Mouse (Mus musculus) liver, embryonic 14.5 days (tissue): ENCODE measurements at regions not wholly inside any gene's neighbourhood (a gene's known extent, or its start where the extent isn't known, plus 50 kb on each side); places are given as distances from the start of the nearest gene placed in this dataset.

Source experiments
- ATAC-seq: fragments of 200-750 bp; cut with Nextera tagmentation; 2 replicates; pipeline ENCODE4 v1.8.0; 2017; ENCODE audit warnings: moderate number of reproducible peaks, mild to moderate bottlenecking, moderate library complexity; ENCODE audit not compliant: insufficient read depth
- DNase-seq, 3 experiments: peaks; one replicate each; pipeline ENCODE4 v3.0.0-alpha.2; 2012 to 2013; ENCODE audit warnings: low read depth in 3 of 3, low spot score in 3 of 3
- H3K27ac ChIP-seq: fragments of 300-500 bp; sonication (generic); 2 replicates; pipeline ENCODE4 v1.5.1; 2014; ENCODE audit warnings: moderate library complexity, mild to moderate bottlenecking, control low read depth, inconsistent platforms
- H3K27me3 ChIP-seq: fragments of 300-500 bp; sonication (generic); 2 replicates; pipeline ENCODE4 v1.6.1; 2014; ENCODE audit warnings: mild to moderate bottlenecking, low read length, moderate library complexity; ENCODE audit not compliant: control insufficient read depth, insufficient read depth
- H3K36me3 ChIP-seq: fragments of 300-500 bp; sonication (generic); replicated peaks from 2 replicates; pipeline ENCODE4 v1.6.1; 2014; ENCODE audit warnings: low read depth; ENCODE audit not compliant: control insufficient read depth, insufficient read depth
- H3K4me1 ChIP-seq, 2 experiments: fragments of 200-500 bp in 1 of 2; fragments of 300-500 bp in 1 of 2; sonication (generic) in 1 of 2; replicated peaks; 2 replicates each; pipeline ENCODE4 v1.6.1; 2012 to 2014; ENCODE audit warnings: antibody characterized with exemption in 1 of 2, inconsistent platforms in 1 of 2, low read length in 1 of 2; ENCODE audit not compliant: control insufficient read depth in 2 of 2, insufficient read depth in 2 of 2
- H3K4me2 ChIP-seq: fragments of 300-500 bp; sonication (generic); 2 replicates; pipeline ENCODE4 v1.6.1; 2014; ENCODE audit warnings: low read depth, mild to moderate bottlenecking, control low read depth, moderate library complexity
- H3K4me3 ChIP-seq, 2 experiments: fragments of 200-500 bp in 1 of 2; fragments of 300-500 bp in 1 of 2; sonication (generic) in 1 of 2; 2 replicates each; pipeline ENCODE4 v1.5.1; 2012 to 2014; ENCODE audit warnings: low read depth in 2 of 2, low read length in 2 of 2, mild to moderate bottlenecking in 2 of 2, control low read depth in 1 of 2, inconsistent platforms in 1 of 2, moderate library complexity in 1 of 2; ENCODE audit not compliant: insufficient read depth in 1 of 2
- H3K9ac ChIP-seq: fragments of 300-500 bp; sonication (generic); replicated peaks from 2 replicates; pipeline ENCODE4 v1.6.1; 2014; ENCODE audit warnings: mild to moderate bottlenecking, control low read depth, moderate library complexity
- H3K9me3 ChIP-seq: fragments of 300-500 bp; sonication (generic); 2 replicates; pipeline ENCODE4 v1.6.1; 2016; ENCODE audit warnings: low read length, mixed read lengths; ENCODE audit not compliant: control insufficient read depth
- CTCF ChIP-seq: IDR thresholded peaks from 2 replicates; pipeline ENCODE4 v1.5.1; 2016; ENCODE audit warnings: antibody characterized with exemption, low read depth, control low read depth
- EP300 ChIP-seq: IDR thresholded peaks from 2 replicates; pipeline ENCODE4 v1.6.1; 2016; ENCODE audit warnings: antibody characterized with exemption, low read depth
- WGBS: fragments of 180-500 bp; shearing (Covaris S2); extraction: QIAGEN DNeasy Blood & Tissue Kit; methylation state at CpG from one replicate; pipeline ENCODE4 v1.1.7; 2014; ENCODE audit not compliant: insufficient replicate concordance; 5-methylcytosine and 5-hydroxymethylcytosine counted together

- Histone ChIP-seq H3K27ac (no peak overlapping the region), H3K4me2 (no peak overlapping the region), H3K36me3 (no peaks in the 10 kb centered on the region), H3K9me3 (no peaks in the 10 kb centered on the region), H3K4me1 (no peaks in the 10 kb centered on the region), H3K27me3 (no peaks in the 10 kb centered on the region), H3K4me3 (no peak overlapping the region), H3K9ac (no peak overlapping the region)
- no peak for TF ChIP-seq EP300
- TF ChIP-seq CTCF, result no peak
- DNase-seq (no peak), ATAC-seq (no peak)
- 57% methylated on average over 1 of the region's 1 CpGs for WGBS
These were observed 316.0 kb upstream of the Fign start for GRCm38 (mm10) chr2:64413846-64414245.

GRCm38 (mm10) chr2:64413263-64413662, 315.4 kb upstream of the Fign start:
- H3K27me3 ChIP-seq, result no peaks in the 10 kb centered on the region
- TF ChIP-seq EP300 (no peak), CTCF (no peak)
- no peaks in the 10 kb centered on the region for H3K36me3 ChIP-seq
- no peak for DNase-seq
- H3K9me3 ChIP-seq, result no peaks in the 10 kb centered on the region
- no peaks in the 10 kb centered on the region for H3K4me1 ChIP-seq
- no peak overlapping the region for H3K9ac ChIP-seq
- no peak for ATAC-seq
- H3K4me2 ChIP-seq, result no peak overlapping the region
- H3K27ac ChIP-seq, result no peak overlapping the region
- H3K4me3 ChIP-seq, result no peak overlapping the region

GRCm38 (mm10) chr2:64395946-64396345, 298.1 kb upstream of the Fign start:
- WGBS, result 64% methylated on average over 4 of the region's 4 CpGs
- no peaks in the 10 kb centered on the region for H3K36me3 ChIP-seq
- DNase-seq (no peak), ATAC-seq (no peak)
- no peak overlapping the region for H3K27ac ChIP-seq
- TF ChIP-seq CTCF (no peak), EP300 (no peak)
- no peaks in the 10 kb centered on the region for H3K27me3 ChIP-seq
- no peak overlapping the region for H3K9ac ChIP-seq
- no peak overlapping the region for H3K4me3 ChIP-seq
- H3K4me2 ChIP-seq, result no peak overlapping the region
- H3K9me3 ChIP-seq, result no peaks in the 10 kb centered on the region
- H3K4me1 ChIP-seq, result no peaks in the 10 kb centered on the region

GRCm38 (mm10) chr2:64394619-64395294, 296.9 kb upstream of the Fign start:
- 55% methylated on average over 11 of the region's 11 CpGs for WGBS
- Histone ChIP-seq H3K27me3 (no peaks in the 10 kb centered on the region), H3K4me1 (no peaks in the 10 kb centered on the region), H3K9ac (no peak overlapping the region), H3K36me3 (no peaks in the 10 kb centered on the region), H3K27ac (no peak overlapping the region), H3K9me3 (no peaks in the 10 kb centered on the region), H3K4me3 (no peak overlapping the region), H3K4me2 (no peak overlapping the region)
- no peak for TF ChIP-seq CTCF
- TF ChIP-seq EP300, result no peak
- no peak for DNase-seq
- no peak for ATAC-seq

GRCm38 (mm10) chr2:64394199-64394598, 296.4 kb upstream of the Fign start:
- H3K4me2 ChIP-seq, result no peak overlapping the region
- H3K36me3 ChIP-seq, result no peaks in the 10 kb centered on the region
- H3K9ac ChIP-seq, result no peak overlapping the region
- no peaks in the 10 kb centered on the region for H3K27me3 ChIP-seq
- TF ChIP-seq CTCF (no peak), EP300 (no peak)
- DNase-seq (no peak), ATAC-seq (no peak)
- no peak overlapping the region for H3K27ac ChIP-seq
- no peaks in the 10 kb centered on the region for H3K9me3 ChIP-seq
- H3K4me1 ChIP-seq, result no peaks in the 10 kb centered on the region
- WGBS, result 68% methylated on average over 8 of the region's 8 CpGs
- no peak overlapping the region for H3K4me3 ChIP-seq
